Mouse (Mus musculus) kidney, postnatal 10 days (tissue): ENCODE measurements around the gene Fam222b.

Experiments used
- DNase-seq: peaks from one replicate; pipeline ENCODE4 v3.0.0; 2021; ENCODE audit warnings: mixed read lengths

The Fam222b gene

GRCm38 (mm10) chr11:78138023-78138422 is 43.6 kb downstream of the Fam222b start:
- no peak for DNase-seq

DNA sequence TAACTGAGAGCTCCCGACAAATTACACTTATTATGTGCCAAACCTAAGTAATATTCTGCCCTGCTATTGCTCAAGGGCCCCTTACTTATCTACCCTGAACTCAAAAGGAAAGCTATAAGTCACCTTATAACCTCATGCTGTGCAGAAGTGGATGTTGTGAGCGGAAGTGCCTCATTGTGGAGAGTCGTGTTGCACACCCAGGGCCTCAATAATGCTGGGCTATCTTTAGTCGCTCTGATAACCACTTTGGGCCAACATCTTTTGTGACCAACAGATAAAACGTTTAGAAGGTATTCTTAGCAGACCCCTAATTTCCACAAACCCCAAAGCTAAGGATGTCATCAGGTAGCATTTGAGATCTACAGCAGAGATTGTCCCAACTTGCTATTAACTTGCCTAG is 46.2 kb downstream of the Fam222b start:
- no peak for DNase-seq

DNA sequence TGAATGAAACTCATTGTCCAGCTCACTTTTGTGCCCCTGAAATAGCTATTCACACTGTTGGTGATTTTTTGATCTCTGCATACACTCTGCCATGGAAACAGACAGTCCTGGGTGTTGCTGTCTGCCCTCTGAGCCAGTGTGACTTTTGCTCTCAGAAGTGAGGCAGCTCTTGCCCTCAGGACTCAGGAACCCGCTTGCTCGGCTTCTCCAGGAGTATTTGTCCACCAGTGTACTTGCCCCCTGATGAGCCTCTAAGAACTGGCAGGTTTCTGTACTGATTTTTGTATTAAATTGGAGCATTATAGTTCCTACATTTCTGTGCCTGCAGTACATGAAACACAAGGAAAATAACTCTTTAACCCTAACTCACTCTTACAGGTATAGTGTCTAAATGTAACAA is 49.1 kb downstream of the Fam222b start:
- DNase-seq, result no peak

GRCm38 (mm10) chr11:78146168-78146567 is 51.7 kb downstream of the Fam222b start:
- no peak for DNase-seq

GRCm38 (mm10) chr11:78146707-78147543 is 52.5 kb downstream of the Fam222b start:
- no peak for DNase-seq

GRCm38 (mm10) chr11:78151161-78151560 is 56.7 kb downstream of the Fam222b start:
- peak; percentile 56 for DNase-seq

- peak; percentile 78 for DNase-seq
Observed at GRCm38 (mm10) chr11:78152299-78153231, 58.1 kb downstream of the Fam222b start.

DNA sequence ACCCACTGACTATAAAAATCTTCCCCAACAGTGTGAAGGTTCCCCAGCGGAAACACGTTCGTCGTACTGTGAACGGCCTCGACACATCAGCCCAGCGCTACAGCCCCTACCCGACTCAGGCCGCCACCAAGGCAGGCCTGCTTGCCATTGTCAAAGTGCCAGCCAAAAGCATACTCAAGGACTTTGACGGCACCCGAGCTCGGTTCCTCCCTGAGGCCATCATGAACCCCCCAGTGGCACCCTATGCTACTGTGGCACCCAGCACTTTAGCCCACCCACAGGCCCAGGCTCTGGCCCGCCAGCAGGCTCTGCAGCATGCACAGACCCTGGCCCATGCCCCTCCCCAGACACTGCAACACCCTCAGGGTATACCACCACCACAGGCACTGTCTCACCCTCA is 59.3 kb downstream of the Fam222b start:
- DNase-seq, result peak; percentile 24

GRCm38 (mm10) chr11:78155674-78156073 is 61.2 kb downstream of the Fam222b start:
- no peak for DNase-seq

GRCm38 (mm10) chr11:78156156-78156699 is 61.8 kb downstream of the Fam222b start:
- DNase-seq, result no peak

DNA sequence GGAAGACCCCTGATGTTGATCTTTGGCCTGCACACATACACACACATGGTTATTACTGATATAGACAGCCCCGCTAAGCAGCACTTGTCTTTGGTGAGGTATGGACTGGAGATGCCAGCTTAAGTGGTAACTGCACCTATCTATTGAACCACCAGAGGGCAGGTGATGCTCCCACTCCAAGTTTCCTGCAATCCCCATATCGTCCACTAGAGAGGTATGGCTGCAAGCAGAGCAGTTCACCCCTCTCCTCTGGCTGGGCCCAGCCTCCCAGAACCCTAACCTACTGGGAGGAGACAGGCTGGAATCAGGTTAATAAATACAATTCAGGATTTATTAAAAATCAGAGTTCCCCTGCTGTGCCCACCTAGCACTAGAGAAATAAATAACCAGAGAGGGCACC is 64.6 kb downstream of the Fam222b start:
- DNase-seq, result peak; percentile 87

- peak; percentile 41 for DNase-seq
Observed at GRCm38 (mm10) chr11:78159557-78159956, 65.1 kb downstream of the Fam222b start.

- peak; percentile 25 for DNase-seq
Observed at GRCm38 (mm10) chr11:78160171-78160570, 65.7 kb downstream of the Fam222b start.

GRCm38 (mm10) chr11:78160675-78161074 is 66.2 kb downstream of the Fam222b start:
- no peak for DNase-seq

- DNase-seq, result no peak
Observed at GRCm38 (mm10) chr11:78161169-78161568, 66.7 kb downstream of the Fam222b start.

- peak; percentile 33 for DNase-seq
Observed at GRCm38 (mm10) chr11:78161968-78162367, 67.5 kb downstream of the Fam222b start.

- DNase-seq, result peak; percentile 59
Observed at GRCm38 (mm10) chr11:78162504-78162903, 68.0 kb downstream of the Fam222b start.

GRCm38 (mm10) chr11:78163045-78163444 is 68.6 kb downstream of the Fam222b start:
- no peak for DNase-seq

- DNase-seq, result peak; percentile 87
Observed at GRCm38 (mm10) chr11:78163681-78164603, 69.5 kb downstream of the Fam222b start.

DNA sequence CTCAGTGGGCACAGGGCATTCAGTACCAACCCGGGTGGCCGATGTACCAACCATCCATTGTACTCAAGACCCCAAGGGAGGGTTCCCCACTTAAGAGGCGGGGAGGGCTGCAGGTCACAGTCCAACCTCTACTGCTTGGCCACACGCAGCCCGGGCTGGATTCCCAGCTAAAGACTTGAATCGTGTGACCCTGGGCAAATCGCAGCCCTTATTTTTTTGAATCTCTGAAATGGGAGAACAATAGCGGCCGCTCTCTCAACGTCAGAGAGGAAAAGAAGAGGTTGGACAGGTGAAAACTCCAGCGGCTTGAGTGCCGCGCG is 70.1 kb downstream of the Fam222b start:
- no peak for DNase-seq

GRCm38 (mm10) chr11:78164924-78165760 is 70.7 kb downstream of the Fam222b start, which contains the start of gene Traf4:
TSS of gene Traf4 (minus strand) at chr11:78165589.
- peak; percentile 96 for DNase-seq
